13 mouse cellular contexts compared by ENCODE assay signal in genomic region chr10:69738741-69739271, GRCm38 (mm10).
DNase-seq lines count a peak whose midpoint lies in the region; ATAC-seq and TF ChIP-seq lines count a peak whose summit lies in the region.
"Had no signal": no experiment of that assay in that cellular context is flagged by ENCODE, and none has a peak within 500 bp of the region (broad histone marks: within the 10 kb centered on the region; RNA-seq: fewer than 3 reads in every experiment).

No protein-coding gene starts in this region.

- 0 out of 2 replicates have a peak, but pooled peaks cover 2% of the 10 kb centered on the region for H3K9me3 ChIP-seq in limb, embryonic 13.5 days
- no peaks in the 10 kb centered on the region for H3K9me3 ChIP-seq in forebrain, embryonic 13.5 days (replicated peaks)
- H3K9me3 ChIP-seq: liver, embryonic 13.5 days; midbrain, embryonic 10.5 days had no signal

- H3K36me3 ChIP-seq in kidney, adult 2 months (ENCODE audit: control insufficient read depth, insufficient read depth, low read length), result no peaks in the 10 kb centered on the region
- H3K36me3 ChIP-seq in limb, embryonic 13.5 days, result no peaks in the 10 kb centered on the region
- H3K36me3 ChIP-seq in forebrain, embryonic 13.5 days (ENCODE audit: poor library complexity, severe bottlenecking), result no peaks in the 10 kb centered on the region
- H3K36me3 ChIP-seq: liver, embryonic 13.5 days; midbrain, embryonic 10.5 days had no signal

- H3K9ac ChIP-seq in limb, embryonic 13.5 days, result no peak overlapping the region
- H3K9ac ChIP-seq in forebrain, embryonic 13.5 days, result no peak overlapping the region
- H3K9ac ChIP-seq: liver, embryonic 13.5 days had no signal

- no peak overlapping the region for H3K27ac ChIP-seq in kidney, adult 2 months (ENCODE audit: insufficient read depth, low read depth, low read length)
- H3K27ac ChIP-seq in embryonic fibroblast, embryonic 13.5 days (ENCODE audit: insufficient read depth, low read length), result peak overlapping the region; percentile 70
- peak overlapping the region; percentile 4; the same call in 1 of the 2 replicates for H3K27ac ChIP-seq in limb, embryonic 13.5 days
- H3K27ac ChIP-seq in forebrain, embryonic 13.5 days, result no peak overlapping the region
- H3K27ac ChIP-seq: liver, embryonic 13.5 days; midbrain, embryonic 10.5 days had no signal

- 0 out of 2 replicates have a peak, but pooled peaks have one; percentile 44 for ATAC-seq in limb, embryonic 13.5 days (ENCODE audit: low FRiP score, low read depth)
- ATAC-seq in forebrain, embryonic 13.5 days, result no peak
- ATAC-seq: CD4-positive, CD25-positive, alpha-beta regulatory T cell, adult 4 months had no signal

- TF ChIP-seq POLR2A in kidney, adult 2 months (IDR thresholded peaks at IDR 0.05; ENCODE audit: low read depth, low read length), result no peak
- TF ChIP-seq POLR2A in embryonic fibroblast, embryonic 13.5 days (IDR thresholded peaks at IDR 0.05; ENCODE audit: low read depth, low read length), result no peak

- H3K4me3 ChIP-seq in kidney, adult 2 months (ENCODE audit: insufficient read depth, low read depth, low read length), result no peak overlapping the region
- H3K4me3 ChIP-seq in embryonic fibroblast, embryonic 13.5 days (ENCODE audit: insufficient read depth, low read length), result no peak overlapping the region
- no peak overlapping the region for H3K4me3 ChIP-seq in limb, embryonic 13.5 days
- H3K4me3 ChIP-seq in forebrain, embryonic 13.5 days, result no peak overlapping the region
- H3K4me3 ChIP-seq: liver, embryonic 13.5 days; midbrain, embryonic 10.5 days had no signal

- 0 out of 2 replicates have a peak, but pooled peaks cover 8% of the 10 kb centered on the region for H3K4me1 ChIP-seq in kidney, adult 2 months (ENCODE audit: control insufficient read depth, insufficient read depth, low read length)
- peaks cover 4% of the 10 kb centered on the region; the same call in 1 of the 2 replicates for H3K4me1 ChIP-seq in embryonic fibroblast, embryonic 13.5 days (ENCODE audit: control insufficient read depth, insufficient read depth, low read length)
- peaks cover 15% of the 10 kb centered on the region; the same call in 1 of the 2 replicates for H3K4me1 ChIP-seq in limb, embryonic 13.5 days
- H3K4me1 ChIP-seq in forebrain, embryonic 13.5 days, result peaks cover 7% of the 10 kb centered on the region
- H3K4me1 ChIP-seq: liver, embryonic 13.5 days had no signal

- peak; percentile 72 for DNase-seq in kidney, adult 2 months
- DNase-seq in kidney, adult 18-20 months, result no peak
- DNase-seq in embryo, embryonic 10 days (ENCODE audit: low spot score), result peak; percentile 63
- DNase-seq in layer of hippocampus, adult 8-10 months (ENCODE audit: low spot score in 2 of 2), result no peak
- no peak for DNase-seq in cerebellum, adult 11-12 months
- DNase-seq: cerebellum, adult 9-11 months; liver, embryonic 13.5 days; right cerebral cortex, postnatal 14 days had no signal

- WGBS in kidney, adult 2 months, result 36% methylated on average over 5 of the region's 5 CpGs
- 18% methylated on average over 5 of the region's 5 CpGs for whole genome bisulfite sequencing in limb, embryonic 13.5 days
- 74% methylated on average over 5 of the region's 5 CpGs for WGBS in forebrain, embryonic 13.5 days

- no peak for TF ChIP-seq CTCF in kidney, adult 2 months (conservative IDR thresholded peaks at IDR 0.05; ENCODE audit: insufficient read depth, insufficient read length, low read depth, low read length)
- TF ChIP-seq CTCF in embryonic fibroblast, embryonic 13.5 days (IDR thresholded peaks at IDR 0.05; ENCODE audit: borderline replicate concordance, insufficient read depth, low read length), result peak; percentile 33; the same call in 1 of the 2 replicates

- peak overlapping the region; percentile 19; the same call in 1 of the 2 replicates for H3K4me2 ChIP-seq in limb, embryonic 13.5 days (replicated peaks)
- H3K4me2 ChIP-seq in forebrain, embryonic 13.5 days, result no peak overlapping the region
- H3K4me2 ChIP-seq: liver, embryonic 13.5 days had no signal

- no peaks in the 10 kb centered on the region for H3K27me3 ChIP-seq in kidney, adult 2 months (replicated peaks; ENCODE audit: control insufficient read depth, insufficient read depth, low read length)
- no peaks in the 10 kb centered on the region for H3K27me3 ChIP-seq in limb, embryonic 13.5 days
- H3K27me3 ChIP-seq in forebrain, embryonic 13.5 days, result no peaks in the 10 kb centered on the region
- H3K27me3 ChIP-seq: liver, embryonic 13.5 days had no signal

Comparison
In these comparisons a context has a peak if more than half of its experiments do, and no peak if none do; other contexts are left out.
1. DNase-seq: peak in kidney, adult 2 months (single experiment) and embryo, embryonic 10 days (single experiment); none in kidney, adult 18-20 months (single experiment), layer of hippocampus, adult 8-10 months (0 of 2) and cerebellum, adult 11-12 months (single experiment).
2. H3K27ac ChIP-seq: peak in embryonic fibroblast, embryonic 13.5 days (single experiment) and limb, embryonic 13.5 days (single experiment); none in kidney, adult 2 months (single experiment) and forebrain, embryonic 13.5 days (single experiment).